Mouse (Mus musculus) hindbrain, embryonic 14.5 days (tissue): Measurements from ENCODE around the gene Zc3h15. TPM values are rescaled to one million over a fixed set of nuclear protein-coding genes. Genes with fewer than 3 reads are reported as not detected.
"Not testable (repeated sequence)": the region's sequence is repeated elsewhere in the genome, so short reads cannot be mapped to it uniquely, and the experiment has no call there.

Source experiments
- ATAC-seq: fragments of 200-750 bp; cut with Nextera tagmentation; 2 replicates; pipeline ENCODE4 v1.8.0; 2017; ENCODE audit warnings: moderate number of reproducible peaks, mild to moderate bottlenecking, moderate TSS enrichment, moderate library complexity; ENCODE audit not compliant: low FRiP score
- DNase-seq: peaks from one replicate; pipeline ENCODE4 v3.0.0-alpha.2; 2015; ENCODE audit warnings: low spot score
- H3K27ac ChIP-seq: fragments of 300-500 bp; sonication (generic); 2 replicates; pipeline ENCODE4 v1.5.1; 2014; ENCODE audit warnings: mild to moderate bottlenecking, moderate library complexity
- H3K27me3 ChIP-seq: fragments of 300-500 bp; sonication (generic); 2 replicates; pipeline ENCODE4 v1.6.1; 2014; ENCODE audit warnings: mild to moderate bottlenecking, low read length, mixed read lengths; ENCODE audit not compliant: control insufficient read depth, insufficient read depth
- H3K36me3 ChIP-seq: fragments of 300-500 bp; sonication (generic); replicated peaks from 2 replicates; pipeline ENCODE4 v1.6.1; 2014; ENCODE audit not compliant: control insufficient read depth, insufficient read depth
- H3K4me1 ChIP-seq: fragments of 300-500 bp; sonication (generic); replicated peaks from 2 replicates; pipeline ENCODE4 v1.6.1; 2014; ENCODE audit warnings: antibody characterized with exemption, low read length, mixed read lengths; ENCODE audit not compliant: control insufficient read depth, insufficient read depth
- H3K4me2 ChIP-seq: fragments of 300-500 bp; sonication (generic); replicated peaks from 2 replicates; pipeline ENCODE4 v1.6.1; 2014; ENCODE audit warnings: mild to moderate bottlenecking, moderate library complexity
- H3K4me3 ChIP-seq: fragments of 300-500 bp; sonication (generic); replicated peaks from 2 replicates; pipeline ENCODE4 v1.5.1; 2014; ENCODE audit warnings: mild to moderate bottlenecking, low read length
- H3K9ac ChIP-seq: fragments of 300-500 bp; sonication (generic); 2 replicates; pipeline ENCODE4 v1.6.1; 2014
- H3K9me3 ChIP-seq: fragments of 300-500 bp; sonication (generic); 2 replicates; pipeline ENCODE4 v1.6.1; 2016; ENCODE audit warnings: low read length; ENCODE audit not compliant: control insufficient read depth
- WGBS: fragments of 180-500 bp; shearing (Covaris S2); extraction: QIAGEN DNeasy Blood & Tissue Kit; methylation state at CpG from one replicate; pipeline ENCODE4 v1.1.7; 2014; 5-methylcytosine and 5-hydroxymethylcytosine counted together
- polyA plus RNA-seq: library from polyadenylated mRNA; unstranded; fragments of >200 nt; fragmentation: Nextera tagmentation; extraction: Ambion mirVana; gene quantifications from 2 replicates; pipeline ENCODE4 v1.2.1, GENCODE M21; 2014

Gene Zc3h15
- polyA plus RNA-seq, 1 experiment from 2014 or later, result 159 TPM

- Histone ChIP-seq H3K4me3 (no peak overlapping the region), H3K4me2 (no peak overlapping the region), H3K27ac (no peak overlapping the region), H3K27me3 (no peaks in the 10 kb centered on the region), H3K9me3 (no peaks in the 10 kb centered on the region), H3K36me3 (no peaks in the 10 kb centered on the region), H3K4me1 (no peaks in the 10 kb centered on the region), H3K9ac (no peak overlapping the region)
- ATAC-seq, result no peak
- WGBS, result 89% methylated on average over 6 of the region's 6 CpGs
- no peak for DNase-seq
These were observed 16.3 kb upstream of the Zc3h15 start for GRCm38 (mm10) chr2:83627932-83628331.

- H3K4me3 ChIP-seq, result no peak overlapping the region
- ATAC-seq, result no peak
- WGBS, result 89% methylated on average over 1 of the region's 1 CpGs
- no peaks in the 10 kb centered on the region for H3K9me3 ChIP-seq
- no peak overlapping the region for H3K9ac ChIP-seq
- no peak overlapping the region for H3K4me2 ChIP-seq
- no peaks in the 10 kb centered on the region for H3K36me3 ChIP-seq
- DNase-seq, result no peak
- H3K4me1 ChIP-seq, result peaks cover 19% of the 10 kb centered on the region
- no peaks in the 10 kb centered on the region for H3K27me3 ChIP-seq
- no peak overlapping the region for H3K27ac ChIP-seq
These were observed 2.2 kb upstream of the Zc3h15 start for GRCm38 (mm10) chr2:83641993-83642392.

GRCm38 (mm10) chr2:83648916-83649315, 4.7 kb downstream of the Zc3h15 start:
- peaks cover 24% of the 10 kb centered on the region for H3K4me1 ChIP-seq
- peaks cover 4% of the 10 kb centered on the region; the same call in 1 of the 2 replicates for H3K36me3 ChIP-seq
- DNase-seq (no peak), ATAC-seq (no peak)
- no peak overlapping the region for H3K4me2 ChIP-seq
- no peak overlapping the region for H3K27ac ChIP-seq
- no peak overlapping the region for H3K4me3 ChIP-seq
- H3K9me3 ChIP-seq, result no peaks in the 10 kb centered on the region
- H3K9ac ChIP-seq, result no peak overlapping the region
- no peaks in the 10 kb centered on the region for H3K27me3 ChIP-seq
- 88% methylated on average over 9 of the region's 9 CpGs for WGBS

- Histone ChIP-seq H3K27me3 (no peaks in the 10 kb centered on the region), H3K27ac (no peak overlapping the region), H3K9me3 (no peaks in the 10 kb centered on the region), H3K4me1 (peaks cover 2% of the 10 kb centered on the region; the same call in 1 of the 2 replicates), H3K4me2 (no peak overlapping the region), H3K36me3 (peaks cover 21% of the 10 kb centered on the region), H3K4me3 (no peak overlapping the region), H3K9ac (no peak overlapping the region)
- DNase-seq (no peak), ATAC-seq (no peak)
These were observed 8.4 kb downstream of the Zc3h15 start for GRCm38 (mm10) chr2:83652606-83653005.

GRCm38 (mm10) chr2:83659279-83659678, 15.0 kb downstream of the Zc3h15 start:
- H3K9me3 ChIP-seq, result no peaks in the 10 kb centered on the region
- 88% methylated on average over 3 of the region's 3 CpGs for WGBS
- no peaks in the 10 kb centered on the region for H3K27me3 ChIP-seq
- no peak overlapping the region for H3K4me2 ChIP-seq
- ATAC-seq, result no peak
- no peak for DNase-seq
- no peaks in the 10 kb centered on the region for H3K4me1 ChIP-seq
- no peak overlapping the region for H3K27ac ChIP-seq
- no peak overlapping the region for H3K9ac ChIP-seq
- no peak overlapping the region for H3K4me3 ChIP-seq
- H3K36me3 ChIP-seq, result peaks cover 56% of the 10 kb centered on the region

GRCm38 (mm10) chr2:83660114-83660513, 15.9 kb downstream of the Zc3h15 start:
- DNase-seq, result no peak
- 100% methylated on average over 1 of the region's 1 CpGs for WGBS
- ATAC-seq, result no peak
- no peak overlapping the region for H3K9ac ChIP-seq
- no peak overlapping the region for H3K4me2 ChIP-seq
- no peak overlapping the region for H3K27ac ChIP-seq
- H3K9me3 ChIP-seq, result no peaks in the 10 kb centered on the region
- H3K27me3 ChIP-seq, result no peaks in the 10 kb centered on the region
- no peaks in the 10 kb centered on the region for H3K4me1 ChIP-seq
- no peak overlapping the region for H3K4me3 ChIP-seq
- peaks cover 55% of the 10 kb centered on the region for H3K36me3 ChIP-seq

- Histone ChIP-seq H3K36me3 (peaks cover 47% of the 10 kb centered on the region), H3K9ac (no peak overlapping the region), H3K4me3 (no peak overlapping the region), H3K4me2 (no peak overlapping the region), H3K27me3 (no peaks in the 10 kb centered on the region), H3K4me1 (no peaks in the 10 kb centered on the region), H3K27ac (no peak overlapping the region), H3K9me3 (no peaks in the 10 kb centered on the region)
- WGBS, result 96% methylated on average over 6 of the region's 6 CpGs
- ATAC-seq (no peak), DNase-seq (no peak)
These were observed 17.1 kb downstream of the Zc3h15 start for GRCm38 (mm10) chr2:83661351-83661750.

GRCm38 (mm10) chr2:83665051-83665450, 20.8 kb downstream of the Zc3h15 start:
- WGBS, result 100% methylated on average over 2 of the region's 2 CpGs
- peaks cover 30% of the 10 kb centered on the region for H3K36me3 ChIP-seq
- not testable (repeated sequence) for H3K27me3 ChIP-seq, ATAC-seq, H3K27ac ChIP-seq, H3K9ac ChIP-seq, H3K4me1 ChIP-seq, H3K9me3 ChIP-seq, H3K4me2 ChIP-seq, DNase-seq, H3K4me3 ChIP-seq

- Histone ChIP-seq H3K4me3 (no peak overlapping the region), H3K4me1 (no peaks in the 10 kb centered on the region), H3K36me3 (peaks cover 21% of the 10 kb centered on the region), H3K9me3 (no peaks in the 10 kb centered on the region), H3K27ac (no peak overlapping the region), H3K9ac (no peak overlapping the region), H3K4me2 (no peak overlapping the region), H3K27me3 (no peaks in the 10 kb centered on the region)
- no peak for DNase-seq
- no peak for ATAC-seq
- 92% methylated on average over 2 of the region's 2 CpGs for WGBS
These were observed 23.2 kb downstream of the Zc3h15 start for GRCm38 (mm10) chr2:83667430-83667829.

GRCm38 (mm10) chr2:83668052-83668451, 23.8 kb downstream of the Zc3h15 start:
- Histone ChIP-seq H3K4me1 (no peaks in the 10 kb centered on the region), H3K36me3 (peaks cover 21% of the 10 kb centered on the region), H3K27ac (no peak overlapping the region), H3K27me3 (no peaks in the 10 kb centered on the region), H3K9me3 (no peaks in the 10 kb centered on the region), H3K9ac (no peak overlapping the region), H3K4me3 (no peak overlapping the region), H3K4me2 (no peak overlapping the region)
- DNase-seq, result no peak
- WGBS, result 95% methylated on average over 1 of the region's 1 CpGs
- no peak for ATAC-seq
